Mouse (Mus musculus) lung, postnatal 0 days (tissue): ENCODE results near the gene Nrxn2.

ENCODE experiments used
- CTCF ChIP-seq: IDR thresholded peaks from 2 replicates; pipeline ENCODE4 v1.5.1; 2016; ENCODE audit warnings: antibody characterized with exemption, mild to moderate bottlenecking
- EP300 ChIP-seq: IDR thresholded peaks from 2 replicates; pipeline ENCODE4 v1.6.1; 2016; ENCODE audit warnings: antibody characterized with exemption, mild to moderate bottlenecking, control low read depth

- TF ChIP-seq EP300 (no peak), CTCF (no peak)
Measured at GRCm38 (mm10) chr19:6537526-6537925, 119.0 kb downstream of the Nrxn2 start.
